Mouse (Mus musculus) heart, postnatal 0 days (tissue): ENCODE results near the gene Psmb6. TPM values are rescaled to one million over a fixed set of nuclear protein-coding genes. Genes with fewer than 3 reads are reported as not detected.
"Not testable (repeated sequence)": the region's sequence is repeated elsewhere in the genome, so short reads cannot be mapped to it uniquely, and the experiment has no call there.

Experiments
- ATAC-seq: fragments of 200-750 bp; cut with Nextera tagmentation; 2 replicates; pipeline ENCODE4 v1.8.0; 2017; ENCODE audit warnings: low read depth, moderate number of reproducible peaks, moderate library complexity; ENCODE audit not compliant: insufficient read depth
- DNase-seq: peaks from one replicate; pipeline ENCODE4 v3.0.0-alpha.2; 2016; ENCODE audit warnings: low spot score
- H3K27ac ChIP-seq: fragments of 300-500 bp; sonication (generic); 2 replicates; pipeline ENCODE4 v1.5.1; 2014; ENCODE audit warnings: low read depth, mild to moderate bottlenecking
- H3K27me3 ChIP-seq: fragments of 300-500 bp; sonication (generic); 2 replicates; pipeline ENCODE4 v1.6.1; 2014; ENCODE audit warnings: low read length, mixed read lengths; ENCODE audit not compliant: control insufficient read depth, insufficient read depth
- H3K36me3 ChIP-seq: fragments of 300-500 bp; sonication (generic); replicated peaks from 2 replicates; pipeline ENCODE4 v1.6.1; 2014; ENCODE audit warnings: low read length, mixed read lengths; ENCODE audit not compliant: control insufficient read depth, insufficient read depth
- H3K4me1 ChIP-seq: fragments of 300-500 bp; sonication (generic); 2 replicates; pipeline ENCODE4 v1.6.1; 2014; ENCODE audit warnings: antibody characterized with exemption; ENCODE audit not compliant: control insufficient read depth, insufficient read depth
- H3K4me2 ChIP-seq: fragments of 300-500 bp; sonication (generic); 2 replicates; pipeline ENCODE4 v1.6.1; 2014; ENCODE audit warnings: low read depth, mild to moderate bottlenecking, low read length, moderate library complexity
- H3K4me3 ChIP-seq: fragments of 300-500 bp; sonication (generic); 2 replicates; pipeline ENCODE4 v1.5.1; 2014; ENCODE audit warnings: low read depth, low read length
- H3K9ac ChIP-seq: fragments of 300-500 bp; sonication (generic); replicated peaks from 2 replicates; pipeline ENCODE4 v1.6.1; 2014; ENCODE audit warnings: low read depth, low read length, mixed read lengths
- H3K9me3 ChIP-seq: fragments of 300-500 bp; sonication (generic); replicated peaks from 2 replicates; pipeline ENCODE4 v1.6.1; 2016; ENCODE audit warnings: low read length; ENCODE audit not compliant: control insufficient read depth
- CTCF ChIP-seq: IDR thresholded peaks from 2 replicates; pipeline ENCODE4 v1.5.1; 2016; ENCODE audit warnings: antibody characterized with exemption, control low read depth, low read depth
- EP300 ChIP-seq: IDR thresholded peaks from 2 replicates; pipeline ENCODE4 v1.6.1; 2016; ENCODE audit warnings: antibody characterized with exemption, low read depth
- WGBS: fragments of 180-500 bp; shearing (Covaris S2); extraction: QIAGEN DNeasy Blood & Tissue Kit; methylation state at CpG from one replicate; pipeline ENCODE4 v1.1.7; 2014; 5-methylcytosine and 5-hydroxymethylcytosine counted together
- polyA plus RNA-seq: library from polyadenylated mRNA; unstranded; fragments of >200 nt; fragmentation: Nextera tagmentation; extraction: Ambion mirVana; gene quantifications from 2 replicates; pipeline ENCODE4 v1.2.1, GENCODE M21; 2015
- total RNA-seq: library from RNA; depleted of rRNA; stranded (reverse); fragments of >200 nt; gene quantifications from 2 replicates; pipeline ENCODE4 v1.2.3, GENCODE M21; 2014; ENCODE audit warnings: low replicate concordance

Psmb6 gene
- total and polyA plus RNA-seq, 2 experiments from 2014 or later: 521 to 640 TPM

DNA sequence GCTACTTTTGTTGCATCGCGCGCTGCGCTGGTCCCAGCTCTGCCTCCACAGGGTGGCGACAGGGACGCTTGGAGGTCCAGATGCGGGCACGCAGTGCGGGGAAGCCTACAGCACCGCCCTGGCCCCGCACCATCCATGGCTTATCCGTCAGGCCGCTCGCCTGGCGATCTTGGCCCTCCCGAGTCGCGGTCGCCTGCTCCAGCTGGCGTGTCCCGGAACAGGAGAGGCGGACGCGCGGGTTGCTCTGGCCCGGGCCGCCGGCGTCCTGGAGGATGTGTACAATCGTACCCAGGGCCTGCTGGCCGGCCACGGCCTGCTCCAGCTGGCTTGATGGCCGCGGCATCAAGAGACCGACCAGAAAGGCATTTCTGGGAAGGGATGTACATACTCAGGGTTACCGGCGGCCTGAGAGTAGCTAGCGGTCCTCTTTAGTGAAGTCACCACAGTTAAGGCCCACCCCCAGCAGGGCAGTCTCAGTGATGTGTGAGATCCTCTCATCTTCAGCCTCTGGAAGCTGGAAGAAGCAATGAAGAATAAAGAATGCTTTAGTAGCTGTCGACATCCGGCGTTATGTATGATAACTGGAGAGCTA, 4.9 kb upstream of the Psmb6 start:
- H3K4me2 ChIP-seq: peak overlapping the region; percentile 51
- no peaks in the 10 kb centered on the region for H3K4me1 ChIP-seq
- peak overlapping the region; percentile 31 for H3K4me3 ChIP-seq
- peak overlapping the region; percentile 61 for H3K9ac ChIP-seq
- TF ChIP-seq EP300: no peak
- TF ChIP-seq CTCF: peak; percentile 25
- ATAC-seq (peak; percentile 33), DNase-seq (peak; percentile 31)
- WGBS: 8% methylated on average over 41 of the region's 41 CpGs
- no peaks in the 10 kb centered on the region for H3K27me3 ChIP-seq
- no peaks in the 10 kb centered on the region for H3K9me3 ChIP-seq
- no peaks in the 10 kb centered on the region for H3K36me3 ChIP-seq
- H3K27ac ChIP-seq: peak overlapping the region; percentile 70

DNA sequence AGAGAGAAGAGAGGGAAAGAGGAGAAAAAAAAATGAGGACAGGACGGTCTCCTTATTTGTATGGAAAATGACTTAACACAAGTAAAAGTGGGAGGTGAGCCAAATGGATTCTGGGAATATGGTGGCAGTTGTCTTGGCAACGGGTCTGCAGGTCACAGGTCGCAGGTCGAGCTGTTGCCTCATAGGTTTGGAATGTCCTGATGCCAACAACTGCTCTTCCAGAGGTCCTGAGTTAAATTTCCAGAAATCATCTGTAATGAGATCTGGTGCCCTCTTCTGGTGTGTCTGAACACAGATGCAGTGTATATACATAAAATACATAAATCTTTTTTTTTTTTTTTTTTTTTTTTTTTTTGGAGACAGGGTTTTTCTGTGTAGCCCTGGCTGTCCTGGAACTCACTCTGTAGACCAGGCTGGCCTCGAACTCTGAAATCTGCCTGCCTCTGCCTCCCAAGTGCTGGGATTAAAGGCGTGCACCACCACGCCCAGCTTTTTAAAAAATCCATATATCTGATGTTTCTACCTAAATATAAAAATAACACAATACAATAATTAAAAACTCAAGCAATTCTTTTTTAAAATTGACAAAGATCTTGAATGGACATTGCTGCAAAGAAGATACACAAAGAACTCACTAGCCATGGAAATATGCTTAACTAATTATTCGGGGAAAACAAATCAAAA, 1.7 kb upstream of the Psmb6 start:
- H3K4me2 ChIP-seq, H3K27me3 ChIP-seq, H3K27ac ChIP-seq, ATAC-seq, H3K9me3 ChIP-seq, H3K9ac ChIP-seq, H3K4me3 ChIP-seq, H3K4me1 ChIP-seq, DNase-seq: not testable (repeated sequence)
- WGBS: 86% methylated on average over 8 of the region's 8 CpGs
- peaks cover 24% of the 10 kb centered on the region for H3K36me3 ChIP-seq

DNA sequence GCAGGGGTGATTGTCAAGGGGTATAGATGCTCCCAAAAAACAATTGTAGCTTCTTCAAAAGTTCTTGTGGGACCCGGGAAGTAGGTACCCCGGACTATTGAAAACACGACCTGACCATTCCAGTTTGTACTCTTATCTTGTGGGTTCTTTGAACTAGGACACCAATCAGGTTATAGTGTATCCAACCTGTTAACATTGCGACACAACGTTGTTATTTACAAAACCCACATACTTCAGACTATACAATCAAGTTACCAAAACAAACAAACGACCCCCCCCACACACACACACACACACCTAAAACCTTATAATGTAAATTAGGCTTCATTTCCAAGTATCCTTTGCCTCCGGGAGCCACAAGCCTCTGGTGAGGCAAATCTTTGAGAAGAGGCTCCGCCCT, 385 bp upstream of the Psmb6 start:
- peak overlapping the region; percentile 62 for H3K4me3 ChIP-seq
- 0 out of 2 replicates have a peak overlapping the region, but pooled peaks have one; percentile 42 for H3K9ac ChIP-seq
- no peak overlapping the region for H3K27ac ChIP-seq
- H3K4me1 ChIP-seq: no peaks in the 10 kb centered on the region
- DNase-seq (no peak), ATAC-seq (peak; percentile 4; the same call in 1 of the 2 replicates)
- peaks cover 24% of the 10 kb centered on the region for H3K36me3 ChIP-seq
- H3K4me2 ChIP-seq: peak overlapping the region; percentile 72
- TF ChIP-seq CTCF (no peak), EP300 (no peak)
- no peaks in the 10 kb centered on the region for H3K9me3 ChIP-seq
- WGBS: 2% methylated on average over 8 of the region's 8 CpGs
- H3K27me3 ChIP-seq: no peaks in the 10 kb centered on the region

DNA sequence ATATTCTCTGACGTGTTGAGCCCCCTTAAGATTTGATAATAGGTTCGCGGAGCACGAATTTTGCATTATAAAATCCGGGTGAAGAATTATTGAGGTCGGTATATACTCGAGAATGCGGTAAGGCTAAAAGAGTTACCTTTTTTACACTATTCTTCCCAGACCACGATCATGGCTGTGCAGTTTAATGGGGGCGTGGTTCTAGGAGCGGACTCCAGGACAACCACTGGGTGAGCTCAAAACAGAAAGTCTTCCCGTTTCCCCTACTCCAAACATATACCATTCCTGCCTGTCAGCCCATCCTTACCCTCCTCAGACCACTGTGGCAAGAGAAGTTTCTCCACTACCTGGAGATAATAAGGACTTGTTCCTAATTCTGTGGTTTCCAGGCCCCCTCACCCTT, 559 bp downstream of the Psmb6 start:
- Histone ChIP-seq H3K9ac (peak overlapping the region; percentile 73), H3K36me3 (peaks cover 24% of the 10 kb centered on the region), H3K9me3 (no peaks in the 10 kb centered on the region), H3K4me3 (peak overlapping the region; percentile 62), H3K4me2 (peak overlapping the region; percentile 72), H3K27me3 (no peaks in the 10 kb centered on the region), H3K4me1 (no peaks in the 10 kb centered on the region), H3K27ac (no peak overlapping the region; the same call in 1 of the 2 replicates)
- TF ChIP-seq EP300: no peak
- TF ChIP-seq CTCF: no peak
- WGBS: 1% methylated on average over 12 of the region's 12 CpGs
- ATAC-seq: 0 out of 2 replicates have a peak, but pooled peaks have one; percentile 37
- no peak for DNase-seq

DNA sequence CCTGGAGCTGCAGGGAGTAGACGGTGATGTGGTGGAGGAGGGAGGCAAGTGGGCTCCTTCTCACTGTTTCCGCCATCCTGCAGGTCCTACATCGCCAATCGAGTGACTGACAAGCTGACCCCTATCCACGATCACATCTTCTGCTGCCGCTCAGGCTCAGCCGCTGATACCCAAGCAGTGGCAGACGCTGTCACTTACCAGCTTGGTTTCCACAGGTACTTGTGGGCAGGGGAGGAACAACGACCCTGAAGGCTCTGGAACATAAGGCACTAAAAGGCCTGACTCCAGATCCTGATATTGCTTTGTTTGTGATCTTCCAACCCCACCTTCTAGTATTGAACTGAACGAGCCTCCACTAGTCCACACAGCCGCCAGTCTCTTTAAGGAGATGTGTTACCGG, 1.0 kb downstream of the Psmb6 start:
- TF ChIP-seq EP300 (no peak), CTCF (no peak)
- H3K4me1 ChIP-seq: no peaks in the 10 kb centered on the region
- H3K4me2 ChIP-seq: peak overlapping the region; percentile 72
- H3K9ac ChIP-seq: no peak overlapping the region
- peak overlapping the region; percentile 62; the same call in 1 of the 2 replicates for H3K4me3 ChIP-seq
- no peak for ATAC-seq
- no peaks in the 10 kb centered on the region for H3K27me3 ChIP-seq
- H3K36me3 ChIP-seq: peaks cover 24% of the 10 kb centered on the region
- no peak overlapping the region for H3K27ac ChIP-seq
- DNase-seq: no peak
- 88% methylated on average over 12 of the region's 12 CpGs for WGBS
- no peaks in the 10 kb centered on the region for H3K9me3 ChIP-seq
